Mouse (Mus musculus) G1E (cell line): ENCODE measurements around the gene Mthfd2l.

Source experiments
- CTCF ChIP-seq: IDR thresholded peaks from 2 replicates; pipeline ENCODE4 v1.5.1; 2012; ENCODE audit warnings: low read depth, low read length, inconsistent platforms, mixed read lengths
- GATA1 ChIP-seq: IDR thresholded peaks from 2 replicates; pipeline ENCODE4 v1.6.1; 2012; ENCODE audit warnings: borderline replicate concordance, low read length, inconsistent platforms, mixed read lengths
- POLR2AphosphoS5 ChIP-seq: IDR thresholded peaks from 2 replicates; pipeline ENCODE4 v1.6.1; 2012; ENCODE audit warnings: low read depth, low read length, inconsistent platforms; ENCODE audit not compliant: insufficient replicate concordance
- TAL1 ChIP-seq: conservative IDR thresholded peaks from 2 replicates; pipeline ENCODE4 v1.6.1; 2012; ENCODE audit warnings: low read depth, low read length, inconsistent platforms, mixed read lengths

GRCm38 (mm10) chr5:90952731-90953481 lies 22.0 kb downstream of the Mthfd2l start:
- TF ChIP-seq TAL1 = no peak
- no peak for TF ChIP-seq CTCF
- TF ChIP-seq GATA1 = no peak
- TF ChIP-seq POLR2AphosphoS5 = no peak
